Mouse (Mus musculus) liver, embryonic 13.5 days (tissue): Measurements from ENCODE around the gene Clec1b. TPM values are rescaled to one million over a fixed set of nuclear protein-coding genes. Genes with fewer than 3 reads are reported as not detected.

ENCODE experiments used
- polyA plus RNA-seq: library from polyadenylated mRNA; unstranded; fragments of >200 nt; fragmentation: Nextera tagmentation; extraction: Ambion mirVana; gene quantifications from 2 replicates; pipeline ENCODE4 v1.2.1, GENCODE M21; 2015

Clec1b gene
- polyA plus RNA-seq, 1 experiment from 2014 or later, result 27.1 TPM

Other genes starting within 250 kb of the Clec1b start
- gene Clec2d, start 216.7 kb upstream of the Clec1b start, polyA plus RNA-seq, result 0.13 and 0.15 TPM in 2 replicates
- gene Cd69, start 121.9 kb upstream of the Clec1b start, polyA plus RNA-seq, result 0.91 and 1.2 TPM in 2 replicates
- not detected in 2 replicates for gene 4922502D21Rik, start 65.5 kb upstream of the Clec1b start, polyA plus RNA-seq
- 5.7 and 7.0 TPM in 2 replicates for gene Clec12a, start 54.6 kb upstream of the Clec1b start, polyA plus RNA-seq
- 0.09 TPM in 1 of 2 replicates, not detected in the other for gene Clec12b, start 11.4 kb upstream of the Clec1b start, polyA plus RNA-seq
- 0.13 and 0.17 TPM in 2 replicates for gene Clec9a, start 11.6 kb downstream of the Clec1b start, polyA plus RNA-seq
- gene Clec1a, start 54.7 kb downstream of the Clec1b start, polyA plus RNA-seq, result 0.19 and 0.37 TPM in 2 replicates
- 0.65 and 0.95 TPM in 2 replicates for gene Olr1, start 109.9 kb downstream of the Clec1b start, polyA plus RNA-seq
- not detected in 2 replicates for gene Tmem52b, start 115.3 kb downstream of the Clec1b start, polyA plus RNA-seq
- 35.4 and 38.3 TPM in 2 replicates for gene Gabarapl1, start 135.9 kb downstream of the Clec1b start, polyA plus RNA-seq
- not detected in 2 replicates for gene Klre1, start 180.6 kb downstream of the Clec1b start, polyA plus RNA-seq
- 0.27 and 0.48 TPM in 2 replicates for gene Klrd1, start 194.5 kb downstream of the Clec1b start, polyA plus RNA-seq
- 0.25 and 0.32 TPM in 2 replicates for gene Klrk1, start 226.6 kb downstream of the Clec1b start, polyA plus RNA-seq
- gene Klrc3, start 246.0 kb downstream of the Clec1b start, polyA plus RNA-seq, result not detected in 2 replicates